Mouse (Mus musculus) forebrain, embryonic 11.5 days (tissue): ENCODE measurements at regions not wholly inside any gene's neighbourhood (a gene's known extent, or its start where the extent isn't known, plus 50 kb on each side); places are given as distances from the start of the nearest gene placed in this dataset.
A peak's percentile ranks its signal among the peaks of the same experiment; 100 is the strongest.

Experiments used
- ATAC-seq: fragments of 200-750 bp; cut with Nextera tagmentation; replicated peaks from 2 replicates; pipeline ENCODE4 v1.8.0; 2017; ENCODE audit warnings: moderate TSS enrichment; ENCODE audit not compliant: low FRiP score
- DNase-seq: peaks from one replicate; pipeline ENCODE4 v3.0.0-alpha.2; 2017; ENCODE audit warnings: low spot score
- H3K27ac ChIP-seq: fragments of 300-500 bp; sonication (generic); 2 replicates; pipeline ENCODE4 v1.5.1; 2014; ENCODE audit warnings: low read depth, low read length
- H3K27me3 ChIP-seq: fragments of 300-500 bp; sonication (generic); 2 replicates; pipeline ENCODE4 v1.6.1; 2014; ENCODE audit warnings: mild to moderate bottlenecking, low read length, mixed read lengths; ENCODE audit not compliant: control insufficient read depth, insufficient read depth
- H3K36me3 ChIP-seq: fragments of 300-500 bp; sonication (generic); 2 replicates; pipeline ENCODE4 v1.6.1; 2014; ENCODE audit warnings: mild to moderate bottlenecking, low read length, moderate library complexity, mixed read lengths; ENCODE audit not compliant: control insufficient read depth, insufficient read depth
- H3K4me1 ChIP-seq: fragments of 300-500 bp; sonication (generic); replicated peaks from 2 replicates; pipeline ENCODE4 v1.6.1; 2014; ENCODE audit warnings: low read length, mixed read lengths; ENCODE audit not compliant: control insufficient read depth, insufficient read depth
- H3K4me2 ChIP-seq: fragments of 300-500 bp; sonication (generic); 2 replicates; pipeline ENCODE4 v1.6.1; 2014; ENCODE audit warnings: low read depth, mild to moderate bottlenecking, low read length, moderate library complexity, mixed read lengths; ENCODE audit not compliant: severe bottlenecking
- H3K4me3 ChIP-seq: fragments of 300-500 bp; sonication (generic); 2 replicates; pipeline ENCODE4 v1.5.1; 2014; ENCODE audit warnings: low read depth, low read length
- H3K9ac ChIP-seq: fragments of 300-500 bp; sonication (generic); 2 replicates; pipeline ENCODE4 v1.6.1; 2014; ENCODE audit warnings: low read length
- H3K9me3 ChIP-seq: fragments of 300-500 bp; sonication (generic); 2 replicates; pipeline ENCODE4 v1.6.1; 2016; ENCODE audit warnings: low read length, mixed read lengths; ENCODE audit not compliant: control insufficient read depth
- WGBS: fragments of 180-500 bp; shearing (Covaris S2); extraction: QIAGEN DNeasy Blood & Tissue Kit; methylation state at CpG from one replicate; pipeline ENCODE4 v1.1.7; 2014; 5-methylcytosine and 5-hydroxymethylcytosine counted together

DNA sequence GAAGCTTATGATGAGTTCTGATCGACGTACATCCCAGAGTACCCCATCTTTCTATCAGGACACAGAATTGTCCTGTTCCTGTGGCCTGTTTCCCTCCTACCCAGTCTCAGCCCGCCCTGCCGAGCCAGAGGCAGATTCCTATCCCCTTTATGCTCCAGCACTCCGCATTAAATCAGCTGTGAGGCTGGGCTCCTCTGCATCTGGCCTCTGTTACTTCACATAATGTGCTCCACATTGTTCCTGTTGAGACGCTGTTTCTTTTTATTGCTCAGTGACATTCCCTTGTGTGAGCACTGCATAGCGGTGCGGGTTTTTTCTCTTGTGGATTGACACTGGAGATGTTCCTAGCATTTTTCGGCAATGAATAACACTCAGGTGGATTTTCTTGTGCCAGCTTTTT, 68.2 kb upstream of the Shb start:
- DNase-seq = no peak
- Histone ChIP-seq H3K27me3 (no peaks in the 10 kb centered on the region), H3K4me1 (no peaks in the 10 kb centered on the region), H3K4me2 (no peak overlapping the region), H3K4me3 (no peak overlapping the region), H3K36me3 (no peaks in the 10 kb centered on the region), H3K9ac (no peak overlapping the region), H3K9me3 (no peaks in the 10 kb centered on the region), H3K27ac (no peak overlapping the region)
- ATAC-seq = no peak
- WGBS = 40% methylated on average over 9 of the region's 9 CpGs

DNA sequence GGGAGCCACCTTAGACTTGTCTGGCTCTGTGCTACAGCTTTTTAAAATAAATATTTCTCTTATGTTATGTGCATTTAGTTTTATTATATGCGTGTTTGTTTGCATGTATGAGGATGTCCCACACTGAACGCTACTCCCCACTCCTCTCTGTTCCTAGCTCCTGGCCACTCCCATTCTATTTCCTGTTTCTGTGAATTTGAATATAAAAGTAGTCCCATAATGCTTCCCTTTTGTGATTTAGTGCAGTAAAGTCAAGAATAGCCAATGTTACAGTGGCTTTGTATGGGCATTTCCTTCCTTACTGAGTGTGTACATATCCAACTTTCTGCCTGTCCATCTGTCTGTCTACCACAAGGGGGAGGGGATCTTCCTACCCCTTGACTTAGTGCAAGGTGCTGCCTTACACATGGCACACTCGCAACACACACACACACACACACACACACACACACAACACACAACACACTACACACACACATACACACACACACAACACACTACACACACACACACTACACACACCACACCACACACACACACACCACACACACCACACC, 61.2 kb upstream of the Shb start:
- Histone ChIP-seq H3K27me3 (no peaks in the 10 kb centered on the region), H3K27ac (no peak overlapping the region), H3K9ac (no peak overlapping the region), H3K4me2 (no peak overlapping the region), H3K4me1 (peaks cover 12% of the 10 kb centered on the region; the same call in 1 of the 2 replicates), H3K36me3 (no peaks in the 10 kb centered on the region), H3K9me3 (no peaks in the 10 kb centered on the region), H3K4me3 (no peak overlapping the region)
- DNase-seq (no peak), ATAC-seq (no peak)
- WGBS = 89% methylated on average over 3 of the region's 3 CpGs

- H3K4me2 ChIP-seq = no peak overlapping the region
- no peak for ATAC-seq
- H3K36me3 ChIP-seq = no peaks in the 10 kb centered on the region
- peaks cover 12% of the 10 kb centered on the region; the same call in 1 of the 2 replicates for H3K4me1 ChIP-seq
- no peak overlapping the region for H3K9ac ChIP-seq
- no peak for DNase-seq
- H3K9me3 ChIP-seq = no peaks in the 10 kb centered on the region
- no peak overlapping the region for H3K4me3 ChIP-seq
- no peaks in the 10 kb centered on the region for H3K27me3 ChIP-seq
- no peak overlapping the region for H3K27ac ChIP-seq
- WGBS = 64% methylated on average over 2 of the region's 2 CpGs
These were observed 60.5 kb upstream of the Shb start for GRCm38 (mm10) chr4:45592766-45593165.

DNA sequence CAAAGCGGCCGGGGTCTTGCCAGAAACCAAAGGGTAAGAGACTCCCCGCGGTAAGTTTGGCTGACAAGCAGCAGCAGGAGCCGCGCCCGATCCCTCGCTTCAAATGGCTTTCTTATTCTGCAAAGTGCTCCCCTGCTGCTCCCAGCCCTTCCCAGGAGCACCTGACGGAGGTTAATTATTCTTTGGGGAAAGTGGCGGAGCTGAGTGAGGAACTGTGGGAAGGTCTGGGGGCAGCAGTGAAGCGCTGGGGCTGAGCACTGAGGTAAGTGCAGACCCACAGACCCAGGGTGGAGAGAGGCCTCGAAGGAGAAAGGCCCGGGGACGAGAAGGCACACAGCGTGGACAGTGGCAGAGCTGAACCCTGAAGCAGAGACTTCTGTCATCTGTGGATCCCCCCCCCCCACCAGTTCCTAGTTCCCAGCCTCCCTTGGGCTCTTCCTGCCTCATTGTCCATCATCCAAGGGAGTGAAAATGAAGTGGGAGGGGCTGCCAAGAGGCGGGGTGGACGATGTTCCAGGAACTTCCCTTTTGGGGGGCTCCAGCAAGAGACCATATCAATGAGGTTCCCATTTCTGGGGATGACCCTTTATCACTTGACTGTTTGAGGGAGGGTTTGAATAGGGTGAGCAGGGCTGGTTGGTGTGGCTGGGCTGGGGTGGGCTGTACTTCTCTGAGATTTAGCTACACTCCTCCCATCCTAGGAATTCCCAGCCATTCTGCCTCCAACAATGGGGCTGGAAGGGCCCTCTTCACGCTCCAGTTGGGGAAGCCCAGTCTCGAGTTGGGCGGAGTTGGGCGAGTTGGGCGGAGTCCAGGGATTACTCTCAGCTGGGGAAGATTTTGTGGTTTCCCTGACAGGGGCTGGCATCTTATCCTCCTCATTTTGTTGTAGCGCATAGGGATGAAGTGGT, 59.4 kb upstream of the Shb start:
- DNase-seq (peak; percentile 69), ATAC-seq (peak; percentile 69)
- Histone ChIP-seq H3K27ac (no peak overlapping the region), H3K27me3 (no peaks in the 10 kb centered on the region), H3K4me2 (peak overlapping the region; percentile 49), H3K9ac (peak overlapping the region; percentile 47), H3K9me3 (no peaks in the 10 kb centered on the region; the same call in 1 of the 2 replicates), H3K4me1 (peaks cover 12% of the 10 kb centered on the region; the same call in 1 of the 2 replicates), H3K4me3 (peak overlapping the region; percentile 15; the same call in 1 of the 2 replicates), H3K36me3 (no peaks in the 10 kb centered on the region)
- WGBS = 3% methylated on average over 23 of the region's 23 CpGs

GRCm38 (mm10) chr4:45590836-45591235, 58.6 kb upstream of the Shb start:
- Histone ChIP-seq H3K27ac (no peak overlapping the region), H3K4me1 (peaks cover 12% of the 10 kb centered on the region; the same call in 1 of the 2 replicates), H3K9ac (no peak overlapping the region), H3K36me3 (no peaks in the 10 kb centered on the region), H3K4me3 (no peak overlapping the region), H3K4me2 (peak overlapping the region; percentile 49; the same call in 1 of the 2 replicates), H3K27me3 (no peaks in the 10 kb centered on the region), H3K9me3 (no peaks in the 10 kb centered on the region; the same call in 1 of the 2 replicates)
- WGBS = 1% methylated on average over 2 of the region's 2 CpGs
- no peak for DNase-seq
- ATAC-seq = no peak

GRCm38 (mm10) chr4:45588322-45588721, 56.1 kb upstream of the Shb start:
- Histone ChIP-seq H3K9me3 (no peaks in the 10 kb centered on the region; the same call in 1 of the 2 replicates), H3K4me1 (peaks cover 12% of the 10 kb centered on the region; the same call in 1 of the 2 replicates), H3K9ac (no peak overlapping the region), H3K27me3 (no peaks in the 10 kb centered on the region), H3K4me2 (no peak overlapping the region), H3K4me3 (no peak overlapping the region), H3K27ac (no peak overlapping the region), H3K36me3 (no peaks in the 10 kb centered on the region)
- ATAC-seq = no peak
- 25% methylated on average over 3 of the region's 3 CpGs for WGBS
- no peak for DNase-seq

DNA sequence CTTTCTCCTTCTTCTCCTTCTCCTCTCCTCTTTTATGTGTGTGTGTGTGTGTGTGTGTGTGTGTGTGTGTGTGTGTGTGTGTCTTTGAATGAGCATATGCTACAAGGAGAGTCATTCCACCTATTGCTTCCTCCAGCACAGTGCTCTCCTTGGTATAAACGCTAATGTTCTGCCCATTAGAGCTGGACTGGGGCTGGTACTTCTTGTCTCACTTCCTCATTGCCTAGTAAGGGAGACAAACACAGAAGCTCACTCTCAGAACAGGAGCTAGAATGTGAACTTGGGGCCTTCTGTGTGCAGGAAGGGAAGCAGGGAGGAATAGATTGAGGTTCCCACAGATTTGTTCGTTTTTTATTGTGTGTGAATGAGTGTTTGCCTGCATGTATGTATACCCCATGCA, 54.9 kb upstream of the Shb start:
- WGBS = 72% methylated on average over 2 of the region's 2 CpGs

GRCm38 (mm10) chr4:45586310-45586709, 54.0 kb upstream of the Shb start:
- H3K27me3 ChIP-seq = no peaks in the 10 kb centered on the region
- H3K27ac ChIP-seq = no peak overlapping the region
- no peak overlapping the region for H3K4me2 ChIP-seq
- DNase-seq (no peak), ATAC-seq (no peak)
- no peaks in the 10 kb centered on the region; the same call in 1 of the 2 replicates for H3K9me3 ChIP-seq
- no peak overlapping the region for H3K9ac ChIP-seq
- H3K4me3 ChIP-seq = no peak overlapping the region
- 28% methylated on average over 2 of the region's 2 CpGs for WGBS
- H3K36me3 ChIP-seq = no peaks in the 10 kb centered on the region
- H3K4me1 ChIP-seq = peaks cover 6% of the 10 kb centered on the region; the same call in 1 of the 2 replicates

More for the DNA sequence above, 54.9 kb upstream of the Shb start:
- no peaks in the 10 kb centered on the region for H3K36me3 ChIP-seq
- no peak overlapping the region for H3K4me2 ChIP-seq
- H3K4me3 ChIP-seq = no peak overlapping the region
- peaks cover 12% of the 10 kb centered on the region; the same call in 1 of the 2 replicates for H3K4me1 ChIP-seq
- no peaks in the 10 kb centered on the region for H3K27me3 ChIP-seq
- DNase-seq = no peak
- no peaks in the 10 kb centered on the region; the same call in 1 of the 2 replicates for H3K9me3 ChIP-seq
- no peak for ATAC-seq
- no peak overlapping the region for H3K27ac ChIP-seq
- no peak overlapping the region for H3K9ac ChIP-seq
